Mouse (Mus musculus): ENCODE measurements around the gene Svs4. TPM values are rescaled to one million over a fixed set of nuclear protein-coding genes. Genes with fewer than 3 reads are reported as not detected.

The Svs4 gene
- polyA plus RNA-seq, 1 experiment from 2014 or later, result not detected

DNA sequence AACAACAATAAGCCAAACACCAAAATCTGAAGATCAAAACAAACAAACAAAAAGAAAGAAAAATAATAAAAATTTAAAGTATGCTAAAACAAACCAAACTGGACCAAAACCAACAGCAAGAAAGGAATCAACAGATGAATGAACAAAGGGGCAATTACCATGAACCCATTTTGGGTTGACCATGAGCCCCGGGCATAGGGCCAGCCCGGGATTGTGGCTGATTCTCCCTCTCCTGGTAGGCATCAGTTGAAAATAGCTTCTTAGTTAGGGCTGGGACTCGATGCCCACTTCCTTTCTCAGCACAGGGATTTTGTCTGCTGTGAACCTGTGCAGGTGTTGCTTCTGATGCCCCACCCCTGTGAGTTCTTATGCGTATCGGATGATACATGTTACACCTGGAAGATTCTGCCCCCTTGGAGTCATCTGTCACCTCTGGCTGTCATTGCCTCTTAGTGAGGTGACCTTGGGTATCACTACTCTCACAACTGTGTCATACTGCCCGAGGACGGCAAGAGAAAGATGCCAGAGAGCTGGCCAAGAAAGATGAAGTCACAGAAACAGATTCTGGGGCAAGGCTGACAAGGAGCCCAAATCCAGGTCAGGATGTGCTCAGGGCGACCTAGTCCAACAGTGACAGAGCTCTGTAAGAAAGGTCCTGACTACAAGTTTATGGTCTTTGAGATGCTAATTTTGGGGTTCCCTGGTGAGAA, 49.7 kb downstream of the Svs4 start:
- Histone ChIP-seq H3K4me1 (ENCODE audit: control insufficient read depth, insufficient read depth, low read length) (no peaks in the 10 kb centered on the region), H3K4me3 (ENCODE audit: low read depth, low read length) (no peak overlapping the region), H3K27me3 (ENCODE audit: control insufficient read depth, insufficient read depth, low read length) (no peaks in the 10 kb centered on the region), H3K36me3 (ENCODE audit: control insufficient read depth, insufficient read depth, low read length) (no peaks in the 10 kb centered on the region), H3K9ac (replicated peaks; ENCODE audit: low read depth, low read length) (no peak overlapping the region), H3K9me3 (ENCODE audit: control insufficient read depth, low read depth, low read length) (no peaks in the 10 kb centered on the region), H3K27ac (ENCODE audit: low read length) (no peak overlapping the region), H3K4me2 (replicated peaks; ENCODE audit: low read depth, low read length) (no peak overlapping the region)
- 81% methylated on average over 8 of the region's 8 CpGs for WGBS
- ATAC-seq (ENCODE audit: insufficient number of reproducible peaks, insufficient read depth, low FRiP score, low read depth), result no peak

Other genes with a start within 250 kb of the Svs4 start
- gene Stk4, start 208.1 kb downstream of the Svs4 start, polyA plus RNA-seq (2014; fragmentation: Nextera tagmentation; extraction: Ambion mirVana), result 26.3 and 30.7 TPM in 2 replicates
- 61.5 and 67.7 TPM in 2 replicates for gene Tomm34, start 207.3 kb downstream of the Svs4 start, polyA plus RNA-seq (2014; fragmentation: Nextera tagmentation; extraction: Ambion mirVana)
- gene Kcns1, start 107.3 kb downstream of the Svs4 start, polyA plus RNA-seq (2014; fragmentation: Nextera tagmentation; extraction: Ambion mirVana), result 0.14 and 0.15 TPM in 2 replicates
- not detected in 2 replicates for gene Wfdc5, start 95.7 kb downstream of the Svs4 start, polyA plus RNA-seq (2014; fragmentation: Nextera tagmentation; extraction: Ambion mirVana)
- not detected in 2 replicates for gene Wfdc12, start 87.9 kb downstream of the Svs4 start, polyA plus RNA-seq (2014; fragmentation: Nextera tagmentation; extraction: Ambion mirVana)
- not detected in 2 replicates for gene Wfdc15a, start 78.3 kb downstream of the Svs4 start, polyA plus RNA-seq (2014; fragmentation: Nextera tagmentation; extraction: Ambion mirVana)
- 13.2 and 23.6 TPM in 2 replicates for gene Wfdc15b, start 56.8 kb downstream of the Svs4 start, polyA plus RNA-seq (2014; fragmentation: Nextera tagmentation; extraction: Ambion mirVana)
- not detected in 2 replicates for gene Svs2, start 40.0 kb downstream of the Svs4 start, polyA plus RNA-seq (2014; fragmentation: Nextera tagmentation; extraction: Ambion mirVana)
- not detected in 2 replicates for gene Svs3b, start 21.8 kb downstream of the Svs4 start, polyA plus RNA-seq (2014; fragmentation: Nextera tagmentation; extraction: Ambion mirVana)
- not detected in 2 replicates for gene Svs3a, start 10.8 kb upstream of the Svs4 start, polyA plus RNA-seq (2014; fragmentation: Nextera tagmentation; extraction: Ambion mirVana)
- not detected in 2 replicates for gene Svs6, start 38.3 kb upstream of the Svs4 start, polyA plus RNA-seq (2014; fragmentation: Nextera tagmentation; extraction: Ambion mirVana)
- gene Svs5, start 54.3 kb upstream of the Svs4 start, polyA plus RNA-seq (2014; fragmentation: Nextera tagmentation; extraction: Ambion mirVana), result not detected in 2 replicates
- gene Slpi, start 110.6 kb upstream of the Svs4 start, polyA plus RNA-seq (2014; fragmentation: Nextera tagmentation; extraction: Ambion mirVana), result 0.58 and 1.8 TPM in 2 replicates
- gene Rbpjl, start 124.7 kb upstream of the Svs4 start, polyA plus RNA-seq (2014; fragmentation: Nextera tagmentation; extraction: Ambion mirVana), result 0.14 and 6.6 TPM in 2 replicates
- gene Matn4, start 126.7 kb upstream of the Svs4 start, polyA plus RNA-seq (2014; fragmentation: Nextera tagmentation; extraction: Ambion mirVana), result 1.1 and 2.0 TPM in 2 replicates
- gene Sdc4, start 165.4 kb upstream of the Svs4 start, polyA plus RNA-seq (2014; fragmentation: Nextera tagmentation; extraction: Ambion mirVana), result 104 and 120 TPM in 2 replicates
- 65.0 and 67.6 TPM in 2 replicates for gene Sys1, start 178.5 kb upstream of the Svs4 start, polyA plus RNA-seq (2014; fragmentation: Nextera tagmentation; extraction: Ambion mirVana)
- gene Gm20458, start 182.5 kb upstream of the Svs4 start, polyA plus RNA-seq (2014; fragmentation: Nextera tagmentation; extraction: Ambion mirVana), result 7.0 and 19.1 TPM in 2 replicates
- gene Trp53tg5, start 195.3 kb upstream of the Svs4 start, polyA plus RNA-seq (2014; fragmentation: Nextera tagmentation; extraction: Ambion mirVana), result not detected in 2 replicates
- 8.8 and 17.9 TPM in 2 replicates for gene Dbndd2, start 207.6 kb upstream of the Svs4 start, polyA plus RNA-seq (2014; fragmentation: Nextera tagmentation; extraction: Ambion mirVana)
- gene Pigt, start 219.1 kb upstream of the Svs4 start, polyA plus RNA-seq (2014; fragmentation: Nextera tagmentation; extraction: Ambion mirVana), result 83.0 and 86.0 TPM in 2 replicates